Comparison of ENCODE assay signal across 1 mouse cellular context in the genomic region with DNA sequence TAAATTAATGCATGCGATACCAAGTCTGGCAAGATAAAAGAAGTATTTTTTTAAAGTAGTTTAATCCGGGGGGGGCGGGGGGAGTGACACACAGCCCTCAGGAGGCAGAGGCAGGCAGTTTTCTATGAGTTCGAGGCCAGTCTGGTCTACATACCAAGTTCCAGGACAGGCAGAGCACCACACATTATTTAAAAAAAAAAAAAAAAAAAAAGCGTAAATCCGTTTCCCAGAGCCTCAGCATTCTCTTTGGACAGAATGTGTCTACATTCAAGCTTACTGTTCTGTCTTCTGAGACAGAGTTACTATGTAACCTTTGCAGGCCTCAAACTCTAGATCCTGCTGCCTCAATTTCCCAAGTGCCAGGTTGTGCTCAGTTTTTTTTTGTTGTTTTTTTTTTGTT.
TF ChIP-seq lines count a peak whose summit lies in the region.

No protein-coding gene starts in this region.

TF ChIP-seq in C2C12, 6 proteins besides CTCF, POLR2A, EP300 and RAD21 (continued from another document):
- TF ChIP-seq FOSL1 (IDR thresholded peaks at IDR 0.05; ENCODE audit: insufficient read depth, low read length, poor library complexity, severe bottlenecking), result no peak
TF ChIP-seq in C2C12: peak in this region for 0.
